Mouse (Mus musculus) CD4-positive, CD25-positive, alpha-beta regulatory T cell, adult 2 months (primary cell): ENCODE results near the gene Ccdc28b.

Experiments used
- DNase-seq: peaks from one replicate; pipeline ENCODE4 v3.0.0-alpha.2; 2012; ENCODE audit warnings: low read depth, low spot score

Ccdc28b gene

DNA sequence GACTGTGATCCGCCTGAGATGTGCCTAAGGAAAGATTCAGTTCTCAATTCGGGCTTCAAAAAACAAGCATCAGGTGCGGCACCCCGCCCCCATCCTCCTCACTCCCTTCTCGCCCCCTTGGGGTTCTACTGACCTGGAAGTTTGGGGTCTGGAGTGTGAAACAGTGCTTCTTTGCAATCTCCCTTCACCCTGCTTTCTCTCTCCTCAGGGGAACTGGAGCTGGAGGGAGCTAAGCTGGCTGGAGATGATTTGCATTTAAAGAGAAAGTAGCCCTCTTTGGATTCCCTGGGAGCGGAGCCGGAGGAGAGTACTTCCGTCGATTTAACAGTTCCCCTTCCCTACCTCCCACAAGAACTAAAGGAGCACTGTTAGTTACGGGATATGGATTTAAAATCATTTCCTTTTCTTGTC, at the start of gene Ccdc28b:
Gene Ccdc28b, minus strand, starts transcription at position 267 of the 411 bp plus-strand sequence.
- no peak for DNase-seq

DNA sequence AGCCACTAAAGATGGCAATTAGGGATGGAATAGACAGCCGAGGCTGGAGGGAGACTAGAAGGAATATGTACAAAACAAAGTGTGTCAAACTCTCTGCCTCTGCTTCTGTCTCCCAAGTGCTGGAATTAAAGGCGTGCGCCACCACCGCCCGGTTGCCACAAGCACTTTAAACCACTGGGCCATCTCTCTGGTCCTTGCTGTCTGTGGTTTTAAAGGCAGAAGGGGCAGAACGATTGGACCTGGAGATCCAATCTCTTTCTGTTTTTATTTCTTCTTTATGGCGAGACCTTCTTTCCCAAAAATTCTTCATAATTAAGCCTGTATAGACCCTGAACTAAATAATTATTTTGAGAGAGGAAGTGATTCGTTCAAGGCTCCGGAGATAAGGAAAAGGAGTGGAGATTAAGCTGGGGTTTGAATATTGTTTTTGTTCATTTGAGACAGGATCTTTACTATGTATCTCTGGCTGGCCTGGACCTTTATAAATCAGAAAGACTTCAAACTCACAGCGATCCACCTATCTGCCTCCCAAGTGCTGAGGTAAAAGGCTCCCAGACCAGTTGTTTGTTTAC, 49.2 kb upstream of the Ccdc28b start:
- DNase-seq = no peak

DNA sequence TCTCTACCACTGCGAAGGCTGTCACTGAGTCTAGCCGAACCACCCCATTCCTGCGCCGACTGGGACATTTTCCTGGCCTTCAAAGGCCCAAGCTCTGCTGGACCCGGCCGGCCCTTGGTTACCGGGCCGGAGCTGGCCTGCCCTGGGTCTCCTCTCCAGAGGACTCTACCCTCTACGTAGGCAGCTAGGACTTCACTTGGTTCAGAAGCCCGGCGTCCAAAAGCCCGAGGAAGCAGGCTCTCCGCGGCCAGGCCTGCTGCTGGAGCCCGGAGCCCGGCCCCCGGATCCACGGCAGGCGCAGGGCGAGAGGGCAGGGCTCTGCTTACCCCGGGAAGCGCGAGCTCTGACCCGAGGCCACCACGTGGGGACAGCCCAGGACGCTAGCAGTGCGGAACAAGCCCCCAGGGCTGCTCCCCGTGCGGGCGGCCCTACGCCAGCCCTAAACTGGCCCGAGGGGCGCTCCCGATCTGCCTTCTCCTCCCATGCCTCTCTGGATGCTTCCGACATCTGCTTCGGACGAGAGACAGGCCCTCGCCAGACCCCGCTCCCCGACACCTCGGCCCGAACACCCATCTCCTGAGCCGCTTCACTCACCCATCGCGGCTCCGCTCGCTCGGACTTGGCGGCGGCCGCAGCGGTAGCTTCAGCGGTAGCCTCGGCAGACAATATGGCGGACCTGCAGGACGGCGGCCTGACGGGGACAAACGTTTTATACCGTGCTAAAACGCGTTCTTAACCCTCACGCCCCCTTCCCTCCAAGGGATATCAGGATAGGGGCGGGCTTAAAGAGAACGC, 48.5 kb upstream of the Ccdc28b start, which contains the start of gene Kpna6:
Gene Kpna6, minus strand, starts transcription at position 685 of the 795 bp plus-strand sequence.
- DNase-seq = peak; percentile 89

GRCm38 (mm10) chr4:129671491-129672082, 47.8 kb upstream of the Ccdc28b start:
- peak; percentile 74 for DNase-seq

DNA sequence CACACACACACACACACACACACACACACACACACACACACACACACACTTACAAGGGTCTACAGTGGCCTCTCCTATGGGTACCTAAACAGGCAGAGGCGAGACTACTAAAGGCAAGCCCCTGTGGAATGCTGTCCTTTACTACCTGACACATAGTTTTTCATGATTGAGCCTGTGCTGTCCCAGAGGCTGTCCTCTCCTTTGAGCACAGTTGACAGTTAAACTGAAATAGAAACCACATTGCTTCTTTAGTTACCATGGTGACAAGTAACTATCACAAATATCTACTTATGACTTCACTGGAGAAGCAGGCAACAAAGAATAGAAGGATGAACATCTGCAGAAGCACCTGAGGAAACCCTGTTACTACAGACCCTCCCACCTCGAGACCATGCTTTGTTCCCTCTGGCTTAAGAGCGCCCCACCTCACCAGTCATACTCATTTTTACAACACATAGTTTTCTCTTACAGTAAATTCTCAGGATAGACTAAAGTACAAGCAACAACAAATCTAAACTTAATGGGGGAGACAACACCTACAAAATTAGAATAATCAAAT, 38.6 kb upstream of the Ccdc28b start:
- no peak for DNase-seq

DNA sequence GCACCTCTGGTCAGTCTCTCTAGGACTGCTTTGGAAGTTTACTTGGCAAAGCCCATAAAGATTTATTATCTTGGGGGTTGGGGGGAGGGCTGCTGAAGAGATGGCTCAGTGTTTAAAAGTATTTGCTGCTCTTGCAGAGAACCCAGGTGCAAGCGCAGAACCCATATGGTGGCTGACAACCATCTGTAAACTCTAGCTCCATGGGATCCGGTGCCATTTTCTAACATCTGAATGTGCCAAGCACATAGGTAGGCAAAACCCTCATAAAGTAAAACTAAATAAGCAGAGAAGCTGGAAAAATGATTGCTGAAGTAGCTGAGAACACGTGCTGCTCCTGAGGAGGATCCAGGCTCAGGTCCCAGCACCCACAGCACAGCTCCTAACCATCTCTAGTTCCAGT, 37.8 kb upstream of the Ccdc28b start:
- DNase-seq = no peak

GRCm38 (mm10) chr4:129654770-129655169, 31.0 kb upstream of the Ccdc28b start:
- DNase-seq = no peak

DNA sequence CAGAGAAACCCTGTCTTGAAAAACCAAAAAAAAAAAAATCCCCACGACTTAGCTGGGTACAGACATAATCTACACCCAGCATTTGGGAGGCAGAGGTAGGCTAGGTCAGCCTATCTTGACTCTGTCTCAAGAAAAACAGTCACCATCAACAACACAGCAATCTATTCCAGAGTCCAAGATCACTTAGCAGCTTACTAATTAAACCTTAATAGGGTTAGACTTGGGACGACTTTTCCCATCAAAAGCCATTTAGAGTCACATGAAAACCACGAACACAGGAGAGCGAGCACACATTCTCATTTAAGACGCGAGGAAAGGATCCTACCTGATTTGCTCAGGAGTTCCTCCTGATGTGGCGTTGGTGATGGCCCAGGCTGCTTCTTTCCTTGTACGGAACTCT, 26.6 kb upstream of the Ccdc28b start:
- no peak for DNase-seq

DNA sequence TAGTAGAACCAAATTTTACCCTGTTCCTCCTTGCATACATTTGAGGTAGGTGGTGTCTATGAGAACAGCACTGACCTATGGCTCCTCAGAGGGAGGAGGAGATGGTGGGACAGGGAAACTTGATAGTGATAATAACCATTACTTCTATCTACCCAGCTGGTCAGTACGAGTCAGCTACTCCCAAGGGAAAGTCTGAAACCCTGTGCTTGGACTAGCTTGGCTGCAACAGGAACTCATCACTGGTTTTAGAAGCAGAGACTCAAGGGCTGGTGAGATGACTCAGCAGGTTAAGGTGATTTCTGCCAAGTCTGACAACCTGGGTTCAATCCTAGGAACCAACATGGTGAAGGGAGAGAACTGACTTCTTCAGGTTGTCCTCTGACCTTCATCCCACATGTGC, 24.9 kb upstream of the Ccdc28b start:
- DNase-seq = no peak

DNA sequence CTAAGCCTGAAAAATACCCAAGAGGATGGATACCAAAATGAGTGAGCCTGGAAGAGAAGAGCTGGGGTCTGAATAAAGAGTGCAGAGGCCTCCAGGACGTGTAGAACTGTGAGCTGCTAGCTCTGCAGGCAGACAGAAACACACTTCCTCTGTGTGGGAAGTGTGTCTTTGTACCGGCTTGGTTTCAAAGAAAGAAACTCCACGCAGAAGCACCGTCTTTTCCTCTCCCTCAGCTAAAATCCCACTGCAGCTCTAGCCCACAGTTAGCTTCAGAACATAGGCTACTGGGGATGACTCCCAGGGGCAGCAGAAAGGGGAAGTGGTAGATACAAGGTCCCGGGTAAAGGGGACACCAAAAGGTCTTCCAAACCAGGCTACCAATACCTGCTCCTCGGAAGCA, 21.5 kb upstream of the Ccdc28b start:
- DNase-seq = no peak

- DNase-seq = no peak
These were observed 18.0 kb upstream of the Ccdc28b start for GRCm38 (mm10) chr4:129641756-129642155.

- peak; percentile 94 for DNase-seq
These were observed 17.1 kb upstream of the Ccdc28b start, which contains the start of gene Txlna for GRCm38 (mm10) chr4:129640638-129641467. TSS of gene Txlna (minus strand) at chr4:129641065.

DNA sequence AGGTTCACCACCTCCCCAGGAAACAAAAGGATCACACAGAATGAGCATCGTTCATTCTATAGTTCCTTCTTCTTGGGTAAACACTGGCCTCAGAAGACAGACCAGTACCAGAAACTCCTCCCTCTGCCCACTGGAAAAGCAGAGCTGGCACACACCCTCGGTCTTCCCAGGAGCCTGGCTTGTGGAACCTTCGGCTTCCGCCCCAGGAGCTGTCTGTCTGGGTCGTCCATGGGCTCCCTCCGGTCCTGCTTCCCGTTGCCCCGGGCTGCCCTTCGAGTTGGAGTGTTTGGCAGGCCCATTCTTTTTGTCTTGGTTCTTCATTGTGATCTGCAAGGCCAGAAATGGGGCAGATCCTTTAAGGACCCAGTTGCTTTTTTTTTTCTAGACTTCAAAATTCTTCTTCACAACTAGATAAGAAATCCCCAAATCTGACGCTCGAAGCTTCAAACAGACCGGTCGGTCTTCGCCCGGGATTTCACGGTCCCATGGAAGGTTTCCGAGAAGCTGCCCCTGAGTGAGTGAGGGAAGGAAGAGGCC, 16.4 kb upstream of the Ccdc28b start:
- peak; percentile 28 for DNase-seq

DNA sequence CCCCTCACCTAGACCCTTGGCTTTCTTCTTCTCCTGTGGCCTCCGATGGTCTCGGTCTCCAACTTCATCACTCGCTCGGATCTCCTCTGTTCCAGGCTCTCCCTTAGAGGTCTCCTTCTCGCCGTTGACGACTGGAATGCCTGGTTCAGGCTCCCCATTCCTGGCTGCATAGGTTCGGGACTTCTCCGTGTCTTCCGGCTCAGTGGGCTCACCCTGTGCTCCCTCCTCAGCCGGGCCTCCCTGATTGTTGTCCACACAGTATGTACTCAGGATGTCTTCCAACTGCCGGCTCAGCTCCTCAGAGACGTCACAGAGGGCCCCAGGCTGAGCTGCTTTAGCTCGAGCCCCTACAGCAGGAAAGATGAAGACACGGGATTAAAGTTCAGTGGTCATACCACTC, 15.5 kb upstream of the Ccdc28b start:
- no peak for DNase-seq

- DNase-seq = no peak
These were observed 10.1 kb upstream of the Ccdc28b start for GRCm38 (mm10) chr4:129633852-129634251.

DNA sequence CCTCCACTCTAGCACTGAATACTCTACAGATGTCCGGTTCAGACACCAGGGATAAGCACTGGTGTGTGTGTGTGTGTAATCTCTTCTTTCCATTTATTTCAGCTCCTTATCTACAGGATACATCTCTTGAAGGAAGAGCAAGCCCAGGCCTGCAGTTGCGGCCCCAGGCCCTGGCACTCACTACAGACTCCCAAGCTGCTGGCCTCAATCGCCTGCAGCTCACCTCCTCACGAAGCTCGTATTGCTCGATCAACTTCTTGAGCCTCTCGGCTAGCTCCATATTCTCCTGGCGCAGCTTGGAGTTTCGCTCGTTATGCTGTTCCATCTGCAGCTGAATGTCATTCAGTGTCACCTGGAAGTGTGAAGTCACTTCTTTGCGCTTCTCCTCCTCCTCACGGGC, 8.1 kb upstream of the Ccdc28b start:
- DNase-seq = no peak

- DNase-seq = no peak
These were observed 7.2 kb upstream of the Ccdc28b start for GRCm38 (mm10) chr4:129630944-129631343.

DNA sequence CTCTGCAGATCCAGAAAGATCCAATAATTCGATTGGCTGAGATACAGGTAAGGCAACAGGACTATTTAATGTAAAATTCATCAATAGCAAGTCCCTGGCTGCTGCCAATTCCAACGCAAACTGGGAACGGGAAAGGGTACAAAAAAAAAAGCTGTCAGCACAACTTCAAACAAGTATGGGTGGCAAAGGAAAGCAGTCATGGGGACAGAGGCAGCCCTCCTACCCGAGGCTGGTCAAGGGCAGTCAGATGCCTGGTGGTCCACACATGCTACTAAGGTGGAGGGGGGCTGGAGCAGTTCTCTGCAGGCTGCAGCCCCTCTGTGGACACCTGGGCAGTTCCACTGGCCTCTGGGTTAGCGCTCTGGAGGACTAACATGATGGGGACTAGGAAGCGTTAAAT, 2.3 kb upstream of the Ccdc28b start:
- no peak for DNase-seq

DNA sequence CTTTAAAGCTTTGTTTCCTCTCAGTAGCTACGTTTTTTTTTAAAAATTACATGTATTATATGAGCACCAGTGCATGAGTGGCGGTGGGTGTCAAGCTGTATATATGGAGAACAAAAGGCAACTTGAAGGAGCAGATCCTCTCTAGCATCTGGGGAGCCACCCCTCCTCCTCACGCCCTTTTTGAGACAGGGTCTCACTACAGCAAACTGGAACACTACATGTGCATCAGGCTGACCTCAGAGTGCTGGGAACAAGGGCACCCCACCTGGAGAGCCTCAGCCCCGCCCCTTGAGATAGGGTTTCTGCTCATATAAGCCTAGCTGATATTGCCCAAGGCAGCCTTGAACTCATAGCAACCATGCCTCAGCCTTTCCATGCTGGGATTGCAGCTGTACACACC, 1.7 kb upstream of the Ccdc28b start:
- DNase-seq = no peak

DNA sequence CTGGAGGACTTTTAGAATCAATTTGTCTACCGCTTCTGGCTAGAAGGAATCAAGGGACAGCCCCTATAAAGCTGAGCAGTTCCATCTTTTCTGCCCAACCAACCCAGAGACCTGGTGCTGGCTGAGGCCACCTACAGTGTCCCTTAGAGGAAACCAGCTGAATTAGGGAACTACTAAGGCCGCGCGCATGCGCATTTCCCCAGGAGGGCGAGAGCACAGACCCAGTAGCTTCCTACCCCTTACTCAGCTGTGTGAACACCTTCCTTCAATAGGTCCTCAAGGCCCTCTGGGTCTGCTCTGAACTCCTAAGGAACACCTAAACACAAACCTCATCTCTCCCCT, 1.3 kb upstream of the Ccdc28b start:
- peak; percentile 79 for DNase-seq

GRCm38 (mm10) chr4:129624281-129625028, 708 bp upstream of the Ccdc28b start:
- DNase-seq = peak; percentile 95
